Mouse (Mus musculus): ENCODE measurements around the gene Cdc6. TPM values are rescaled to one million over a fixed set of nuclear protein-coding genes. Genes with fewer than 3 reads are reported as not detected.

Gene Cdc6
- polyA plus RNA-seq, 1 experiment from 2014 or later: 23.0 TPM

DNA sequence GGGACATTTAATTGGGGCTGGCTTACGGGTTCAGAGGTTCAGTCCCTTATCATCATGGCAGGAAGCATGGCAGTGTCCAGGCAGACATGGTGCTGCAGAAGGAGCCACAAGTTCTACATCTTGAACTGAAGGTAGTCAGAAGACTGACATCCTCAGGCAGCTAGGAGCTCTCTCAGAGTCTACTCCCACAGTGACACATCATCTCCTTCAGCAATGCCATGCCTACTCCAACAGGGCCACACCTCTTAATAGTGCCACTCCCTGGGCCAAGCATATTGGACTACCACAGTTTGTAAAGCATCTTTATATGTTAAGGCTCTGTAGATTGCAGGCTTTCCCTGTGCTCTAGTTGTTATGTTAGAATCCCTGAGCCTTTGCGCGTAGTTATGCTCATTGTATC, 19.9 kb upstream of the Cdc6 start:
- 95% methylated on average over 3 of the region's 3 CpGs for WGBS
- H3K36me3 ChIP-seq (ENCODE audit: poor library complexity, severe bottlenecking): peaks cover 74% of the 10 kb centered on the region
- no peak for ATAC-seq
- no peak overlapping the region for H3K4me3 ChIP-seq
- H3K27ac ChIP-seq: no peak overlapping the region
- no peak overlapping the region for H3K4me2 ChIP-seq
- H3K9me3 ChIP-seq (replicated peaks): no peaks in the 10 kb centered on the region
- H3K4me1 ChIP-seq: peaks cover 7% of the 10 kb centered on the region
- H3K27me3 ChIP-seq: no peaks in the 10 kb centered on the region
- H3K9ac ChIP-seq: no peak overlapping the region

- Histone ChIP-seq H3K9ac (no peak overlapping the region), H3K27ac (no peak overlapping the region), H3K4me2 (no peak overlapping the region), H3K4me3 (no peak overlapping the region), H3K36me3 (ENCODE audit: poor library complexity, severe bottlenecking) (peaks cover 88% of the 10 kb centered on the region), H3K4me1 (peaks cover 7% of the 10 kb centered on the region), H3K27me3 (no peaks in the 10 kb centered on the region), H3K9me3 (replicated peaks) (no peaks in the 10 kb centered on the region)
- no peak for ATAC-seq
- WGBS: 95% methylated on average over 4 of the region's 4 CpGs
Observed at GRCm38 (mm10) chr11:98889077-98889476, 18.5 kb upstream of the Cdc6 start.

- ATAC-seq: no peak
- H3K27me3 ChIP-seq: no peaks in the 10 kb centered on the region
- H3K9me3 ChIP-seq (replicated peaks): no peaks in the 10 kb centered on the region
- H3K4me3 ChIP-seq: no peak overlapping the region
- peaks cover 7% of the 10 kb centered on the region for H3K4me1 ChIP-seq
- H3K9ac ChIP-seq: no peak overlapping the region
- no peak overlapping the region for H3K27ac ChIP-seq
- no peak overlapping the region for H3K4me2 ChIP-seq
- peaks cover 92% of the 10 kb centered on the region for H3K36me3 ChIP-seq (ENCODE audit: poor library complexity, severe bottlenecking)
- WGBS: 94% methylated on average over 5 of the region's 5 CpGs
Observed at GRCm38 (mm10) chr11:98889977-98890376, 17.6 kb upstream of the Cdc6 start.

DNA sequence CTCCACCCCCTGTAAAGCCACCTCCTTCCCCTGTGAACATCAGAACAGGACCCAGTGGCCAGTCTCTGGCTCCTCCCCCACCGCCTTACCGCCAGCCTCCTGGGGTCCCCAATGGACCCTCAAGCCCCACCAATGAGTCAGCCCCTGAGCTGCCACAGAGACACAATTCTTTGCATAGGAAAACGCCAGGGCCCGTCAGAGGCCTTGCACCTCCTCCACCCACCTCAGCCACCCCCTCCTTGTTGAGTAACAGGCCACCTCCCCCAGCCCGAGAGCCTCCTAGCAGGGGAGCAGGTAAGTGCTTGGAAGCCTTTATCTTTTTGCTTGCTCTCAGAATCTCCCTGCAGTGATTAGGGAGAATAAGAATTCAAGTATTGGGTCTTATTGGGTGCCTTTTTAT, 15.2 kb upstream of the Cdc6 start:
- Histone ChIP-seq H3K4me3 (no peak overlapping the region), H3K4me1 (peaks cover 7% of the 10 kb centered on the region), H3K36me3 (ENCODE audit: poor library complexity, severe bottlenecking) (peaks cover 93% of the 10 kb centered on the region), H3K27me3 (no peaks in the 10 kb centered on the region), H3K4me2 (no peak overlapping the region), H3K9ac (no peak overlapping the region), H3K9me3 (replicated peaks) (no peaks in the 10 kb centered on the region), H3K27ac (no peak overlapping the region)
- ATAC-seq: no peak
- 34% methylated on average over 5 of the region's 5 CpGs for WGBS

- H3K4me3 ChIP-seq: no peak overlapping the region
- H3K4me2 ChIP-seq: no peak overlapping the region
- no peak overlapping the region for H3K27ac ChIP-seq
- H3K4me1 ChIP-seq: peaks cover 16% of the 10 kb centered on the region
- H3K27me3 ChIP-seq: no peaks in the 10 kb centered on the region
- H3K9ac ChIP-seq: no peak overlapping the region
- no peaks in the 10 kb centered on the region for H3K9me3 ChIP-seq (replicated peaks)
- WGBS: 89% methylated on average over 12 of the region's 12 CpGs
- ATAC-seq: no peak
- peaks cover 72% of the 10 kb centered on the region for H3K36me3 ChIP-seq (ENCODE audit: poor library complexity, severe bottlenecking)
Observed at GRCm38 (mm10) chr11:98900529-98901125, 7.0 kb upstream of the Cdc6 start.

- Histone ChIP-seq H3K4me3 (no peak overlapping the region), H3K4me2 (no peak overlapping the region), H3K27ac (no peak overlapping the region), H3K9ac (0 out of 2 replicates have a peak overlapping the region, but pooled peaks have one; percentile 22), H3K36me3 (ENCODE audit: poor library complexity, severe bottlenecking) (peaks cover 52% of the 10 kb centered on the region), H3K4me1 (peaks cover 16% of the 10 kb centered on the region), H3K9me3 (replicated peaks) (no peaks in the 10 kb centered on the region), H3K27me3 (no peaks in the 10 kb centered on the region)
- WGBS: 12% methylated on average over 10 of the region's 10 CpGs
- ATAC-seq: no peak
Observed at GRCm38 (mm10) chr11:98902621-98903245, 4.9 kb upstream of the Cdc6 start.

DNA sequence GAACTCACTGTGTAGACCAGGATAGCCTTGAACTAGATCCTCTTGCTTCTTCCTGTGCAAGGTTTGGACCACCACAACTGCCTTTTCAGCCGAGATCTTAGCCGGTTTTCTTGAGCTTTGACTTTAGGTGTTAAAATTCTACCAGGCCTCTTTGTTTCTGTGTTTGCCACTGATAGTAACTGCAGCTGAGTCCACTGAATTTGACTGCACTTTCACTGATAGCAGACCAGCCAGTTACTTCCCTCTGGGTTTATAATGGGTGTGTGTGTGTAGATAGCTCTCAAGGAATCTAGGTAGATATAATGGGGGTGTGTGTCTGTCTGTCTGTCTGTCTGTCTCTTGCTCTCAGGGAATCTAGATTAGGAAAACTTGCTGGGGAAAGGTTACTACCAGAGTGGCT, 3.0 kb upstream of the Cdc6 start:
- Histone ChIP-seq H3K4me3 (no peak overlapping the region), H3K9ac (no peak overlapping the region), H3K4me1 (peaks cover 34% of the 10 kb centered on the region), H3K27ac (no peak overlapping the region), H3K27me3 (no peaks in the 10 kb centered on the region), H3K9me3 (replicated peaks) (no peaks in the 10 kb centered on the region), H3K4me2 (no peak overlapping the region), H3K36me3 (ENCODE audit: poor library complexity, severe bottlenecking) (peaks cover 36% of the 10 kb centered on the region)
- no peak for ATAC-seq
- WGBS: 94% methylated on average over 2 of the region's 2 CpGs

DNA sequence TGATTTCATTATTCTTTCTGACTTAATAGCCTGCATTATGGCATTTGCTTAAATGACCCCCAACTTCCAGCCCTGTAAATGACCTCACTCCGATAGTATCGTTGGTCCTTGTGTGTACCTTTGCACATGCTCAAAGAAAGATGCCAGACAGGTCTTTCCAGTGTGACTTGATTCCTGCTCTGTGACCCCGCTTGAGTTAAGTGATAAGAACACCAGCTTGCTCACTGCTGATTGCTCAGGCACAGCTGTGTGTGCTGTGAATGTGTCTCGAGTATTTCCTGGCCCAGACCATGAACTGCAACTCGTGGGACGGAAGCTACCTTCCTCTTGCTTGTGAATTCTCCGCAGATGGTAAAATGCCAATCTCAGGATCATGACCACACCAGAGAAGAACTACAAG, 2.6 kb upstream of the Cdc6 start:
- Histone ChIP-seq H3K4me3 (no peak overlapping the region), H3K27me3 (no peaks in the 10 kb centered on the region), H3K4me2 (no peak overlapping the region), H3K27ac (no peak overlapping the region), H3K36me3 (ENCODE audit: poor library complexity, severe bottlenecking) (peaks cover 34% of the 10 kb centered on the region), H3K9ac (no peak overlapping the region), H3K4me1 (peaks cover 38% of the 10 kb centered on the region), H3K9me3 (replicated peaks) (no peaks in the 10 kb centered on the region)
- no peak for ATAC-seq
- 90% methylated on average over 7 of the region's 7 CpGs for WGBS

DNA sequence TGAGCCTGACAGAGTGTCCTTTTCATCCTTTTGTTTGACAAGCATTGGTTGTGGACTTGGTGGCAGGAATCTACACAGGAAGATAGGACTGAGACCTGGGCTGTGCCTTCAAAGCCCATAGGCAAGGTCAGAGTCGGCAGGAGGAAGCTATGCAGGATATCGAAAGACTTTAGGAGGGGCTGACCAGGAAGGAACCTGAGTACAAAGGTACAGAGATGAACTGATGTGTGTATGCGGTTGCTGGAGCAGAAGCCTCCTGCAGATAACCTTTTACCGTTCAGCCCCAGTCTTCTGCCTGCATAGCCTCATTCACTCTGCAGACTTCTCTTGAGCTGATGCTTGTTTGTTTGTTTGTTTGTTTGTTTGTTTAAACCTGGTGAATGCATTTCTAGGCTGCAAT, 2.0 kb upstream of the Cdc6 start:
- Histone ChIP-seq H3K4me1 (peaks cover 38% of the 10 kb centered on the region), H3K9ac (no peak overlapping the region), H3K27me3 (no peaks in the 10 kb centered on the region), H3K4me2 (no peak overlapping the region), H3K27ac (no peak overlapping the region), H3K36me3 (ENCODE audit: poor library complexity, severe bottlenecking) (peaks cover 34% of the 10 kb centered on the region), H3K9me3 (replicated peaks) (no peaks in the 10 kb centered on the region), H3K4me3 (no peak overlapping the region)
- 88% methylated on average over 4 of the region's 4 CpGs for WGBS
- ATAC-seq: no peak

DNA sequence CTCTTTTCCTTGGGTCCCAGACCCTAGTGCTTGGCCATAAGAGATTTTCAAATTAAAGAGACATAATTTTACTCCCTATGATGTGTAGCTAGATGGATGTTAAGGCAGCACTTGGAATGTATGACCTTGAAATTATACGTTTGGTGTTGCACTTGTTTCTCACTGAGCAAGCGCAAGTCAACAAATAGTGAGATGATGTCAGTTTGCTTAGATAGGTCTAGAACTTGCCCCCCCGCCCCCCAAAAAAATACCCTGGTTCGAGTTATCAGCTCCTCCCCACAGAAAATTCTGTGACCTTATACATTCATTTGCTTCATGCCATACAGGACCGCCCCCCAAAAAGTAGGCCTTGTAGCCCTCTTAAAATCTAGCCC, 551 bp upstream of the Cdc6 start:
- H3K36me3 ChIP-seq (ENCODE audit: poor library complexity, severe bottlenecking): peaks cover 36% of the 10 kb centered on the region
- H3K27me3 ChIP-seq: no peaks in the 10 kb centered on the region
- H3K9me3 ChIP-seq (replicated peaks): no peaks in the 10 kb centered on the region
- peak overlapping the region; percentile 93 for H3K4me2 ChIP-seq
- 59% methylated on average over 5 of the region's 5 CpGs for WGBS
- H3K4me1 ChIP-seq: peaks cover 38% of the 10 kb centered on the region
- peak overlapping the region; percentile 57 for H3K4me3 ChIP-seq
- H3K27ac ChIP-seq: no peak overlapping the region
- peak; percentile 42; the same call in 1 of the 2 replicates for ATAC-seq
- 0 out of 2 replicates have a peak overlapping the region, but pooled peaks have one; percentile 46 for H3K9ac ChIP-seq

GRCm38 (mm10) chr11:98909654-98910053, 2.1 kb downstream of the Cdc6 start:
- Histone ChIP-seq H3K9ac (peak overlapping the region; percentile 50), H3K4me2 (peak overlapping the region; percentile 93), H3K4me1 (peaks cover 22% of the 10 kb centered on the region), H3K27ac (no peak overlapping the region), H3K4me3 (peak overlapping the region; percentile 57; the same call in 1 of the 2 replicates), H3K36me3 (ENCODE audit: poor library complexity, severe bottlenecking) (peaks cover 50% of the 10 kb centered on the region), H3K27me3 (no peaks in the 10 kb centered on the region), H3K9me3 (replicated peaks) (no peaks in the 10 kb centered on the region)
- 43% methylated on average over 6 of the region's 6 CpGs for WGBS
- ATAC-seq: no peak

- no peaks in the 10 kb centered on the region for H3K27me3 ChIP-seq
- peaks cover 51% of the 10 kb centered on the region for H3K36me3 ChIP-seq (ENCODE audit: poor library complexity, severe bottlenecking)
- H3K27ac ChIP-seq: no peak overlapping the region
- H3K4me2 ChIP-seq: no peak overlapping the region
- no peak overlapping the region; the same call in 1 of the 2 replicates for H3K9ac ChIP-seq
- 94% methylated on average over 11 of the region's 11 CpGs for WGBS
- no peak for ATAC-seq
- no peaks in the 10 kb centered on the region for H3K9me3 ChIP-seq (replicated peaks)
- H3K4me1 ChIP-seq: peaks cover 22% of the 10 kb centered on the region
- H3K4me3 ChIP-seq: no peak overlapping the region
Observed at GRCm38 (mm10) chr11:98910415-98910814, 2.8 kb downstream of the Cdc6 start.

- H3K9ac ChIP-seq: peak overlapping the region; percentile 37
- H3K4me3 ChIP-seq: no peak overlapping the region
- no peaks in the 10 kb centered on the region for H3K27me3 ChIP-seq
- H3K9me3 ChIP-seq (replicated peaks): no peaks in the 10 kb centered on the region
- WGBS: 84% methylated on average over 5 of the region's 5 CpGs
- no peak overlapping the region for H3K27ac ChIP-seq
- no peak for ATAC-seq
- H3K36me3 ChIP-seq (ENCODE audit: poor library complexity, severe bottlenecking): peaks cover 58% of the 10 kb centered on the region
- H3K4me1 ChIP-seq: peaks cover 22% of the 10 kb centered on the region
- H3K4me2 ChIP-seq: no peak overlapping the region
Observed at GRCm38 (mm10) chr11:98911498-98911897, 3.9 kb downstream of the Cdc6 start.

Data from forebrain, embryonic 13.5 days (tissue).